Mouse (Mus musculus) adrenal gland, adult 2 months (tissue): ENCODE data around the gene Gng12. TPM values are rescaled to one million over a fixed set of nuclear protein-coding genes. Genes with fewer than 3 reads are reported as not detected.

ENCODE experiments used
- DNase-seq: peaks from one replicate; pipeline ENCODE4 v3.0.0; 2021
- polyA plus RNA-seq: library from polyadenylated mRNA; depleted of rRNA; stranded (reverse); fragments of >200 nt; gene quantifications from 2 replicates; pipeline ENCODE4 v1.2.3, GENCODE M21; 2012; rRNA removed
- total RNA-seq, 2 experiments: library from RNA; stranded (reverse); gene quantifications; 2 replicates each; pipeline ENCODE4 v1.2.3; 2021

The Gng12 gene
- total and polyA plus RNA-seq, 3 experiments: 7.6 to 88.4 (median 62.0) TPM

DNA sequence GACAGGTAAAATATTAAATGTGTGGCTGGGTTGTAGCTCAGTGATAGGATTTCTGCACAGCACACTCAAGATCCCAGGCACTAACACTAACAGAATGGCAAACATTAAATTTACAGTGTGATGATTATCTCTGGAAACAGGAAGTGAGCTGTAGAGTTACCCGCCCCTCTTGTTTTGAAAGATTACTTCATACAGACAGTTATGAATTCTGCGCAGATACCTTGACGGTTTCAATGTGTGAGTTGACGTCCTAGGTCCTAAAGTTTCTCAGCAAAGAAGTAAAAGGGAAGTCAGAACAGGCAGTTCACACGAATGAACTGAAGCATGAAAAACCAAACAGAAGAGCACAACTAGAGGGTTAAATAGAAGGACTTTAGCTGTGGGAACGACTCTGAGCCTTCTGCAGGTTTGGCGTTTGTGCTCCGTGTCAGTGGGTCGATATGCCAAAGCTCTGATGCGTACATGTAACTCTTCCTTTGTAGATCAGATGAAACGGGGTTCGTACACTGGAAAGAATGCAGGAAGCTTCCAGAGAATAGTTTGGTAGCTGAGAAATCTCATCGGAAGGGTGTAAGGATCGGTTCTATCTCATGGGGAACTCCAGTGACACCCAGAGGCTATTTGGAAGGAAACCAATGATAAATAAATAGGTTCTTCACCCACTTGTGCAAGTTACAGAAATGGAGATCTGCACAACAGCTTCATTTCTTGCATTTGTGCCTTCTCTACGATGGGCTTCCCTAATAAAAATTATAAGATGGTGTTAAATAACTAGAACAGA, 160.1 kb downstream of the Gng12 start:
- DNase-seq: no peak

- no peak for DNase-seq
Measured at GRCm38 (mm10) chr6:67056889-67057564, 160.8 kb downstream of the Gng12 start.

DNA sequence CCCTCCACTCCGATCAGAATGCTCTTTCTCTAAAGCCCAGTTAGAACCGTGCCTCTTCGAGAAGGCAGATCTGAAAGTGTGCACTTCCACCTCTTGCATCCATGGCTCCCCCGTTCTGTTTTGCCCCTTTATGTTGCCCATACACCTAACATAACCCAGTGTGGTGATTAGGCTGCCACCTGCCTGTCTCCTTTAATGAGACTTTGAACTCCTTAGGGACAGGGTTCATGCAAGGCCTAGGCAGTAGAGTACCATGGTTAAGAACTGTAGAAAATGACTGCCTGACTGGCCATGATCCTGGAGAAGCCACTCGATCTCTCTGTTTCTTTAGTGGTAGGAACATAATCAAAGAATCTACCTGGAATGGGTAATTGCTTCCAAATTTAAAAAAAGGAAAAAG, 161.4 kb downstream of the Gng12 start:
- DNase-seq: no peak

DNA sequence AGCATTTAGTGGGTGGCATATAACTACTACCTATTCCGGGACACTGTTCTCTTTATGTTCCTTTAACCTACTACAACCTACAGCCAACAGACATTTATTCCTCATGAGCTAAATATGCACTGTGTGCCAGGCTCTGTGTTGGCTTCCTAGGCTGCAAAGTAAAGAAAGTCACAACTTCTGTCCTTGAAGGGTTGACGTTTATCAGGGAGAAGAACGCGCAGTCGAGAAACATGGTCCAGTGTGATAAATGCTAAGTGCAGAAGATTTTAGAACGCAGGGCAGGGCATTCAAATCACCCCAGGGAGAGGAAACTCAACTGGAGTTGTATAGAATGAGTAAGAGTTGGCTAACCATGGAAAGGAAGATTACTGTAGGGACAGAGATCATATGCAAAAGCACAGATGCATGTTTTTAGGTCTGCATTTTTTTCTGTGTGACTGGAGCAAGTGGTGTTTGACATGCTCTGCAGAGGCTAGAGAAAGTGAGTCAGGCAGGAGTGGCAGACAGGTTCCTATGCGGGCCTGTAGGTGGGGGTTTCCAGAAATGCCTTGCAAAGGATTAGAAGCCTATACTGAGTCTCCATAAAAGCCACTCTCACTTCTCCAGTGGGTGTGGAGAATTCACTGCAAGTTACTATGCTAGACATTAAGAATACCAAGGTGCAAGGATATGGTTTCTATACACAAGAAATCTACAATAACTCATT, 161.9 kb downstream of the Gng12 start:
- DNase-seq: no peak

- DNase-seq: no peak
Measured at GRCm38 (mm10) chr6:67060057-67060456, 163.9 kb downstream of the Gng12 start.

GRCm38 (mm10) chr6:67069219-67069762, 173.1 kb downstream of the Gng12 start:
- no peak for DNase-seq

GRCm38 (mm10) chr6:67069800-67070315, 173.7 kb downstream of the Gng12 start:
- DNase-seq: no peak

Other genes with a start within 250 kb of the Gng12 start
- gene Vmn1r35, start 210.5 kb upstream of the Gng12 start, total RNA-seq: not detected
- gene Vmn1r35, start 210.5 kb upstream of the Gng12 start, polyA plus RNA-seq: not detected in 2 replicates
- not detected for gene Vmn1r36, start 177.2 kb upstream of the Gng12 start, total RNA-seq
- not detected in 2 replicates for gene Vmn1r36, start 177.2 kb upstream of the Gng12 start, polyA plus RNA-seq
- not detected for gene Vmn1r37, start 167.0 kb upstream of the Gng12 start, total RNA-seq
- gene Vmn1r37, start 167.0 kb upstream of the Gng12 start, polyA plus RNA-seq: not detected in 2 replicates
- gene Vmn1r38, start 113.8 kb upstream of the Gng12 start, total RNA-seq: not detected
- not detected in 2 replicates for gene Vmn1r38, start 113.8 kb upstream of the Gng12 start, polyA plus RNA-seq
- not detected for gene Vmn1r39, start 85.8 kb upstream of the Gng12 start, total RNA-seq
- gene Vmn1r39, start 85.8 kb upstream of the Gng12 start, polyA plus RNA-seq: not detected in 2 replicates
- gene Gadd45a, start 141.1 kb downstream of the Gng12 start, total RNA-seq: 10 to 100 TPM; 15.3 to 51.4 TPM
- gene Gadd45a, start 141.1 kb downstream of the Gng12 start, polyA plus RNA-seq: 77.3 and 93.9 TPM in 2 replicates